Mouse (Mus musculus) bone marrow, adult 2 months (tissue): ENCODE data around the gene Msto1. TPM values are rescaled to one million over a fixed set of nuclear protein-coding genes. Genes with fewer than 3 reads are reported as not detected.

Experiments
- H3K27ac ChIP-seq: fragments of 200-500 bp; 2 replicates; pipeline ENCODE4 v1.5.1; 2012; ENCODE audit warnings: low read depth, mild to moderate bottlenecking, control low read depth, inconsistent platforms, low read length; ENCODE audit not compliant: control insufficient read depth, poor library complexity, insufficient read depth
- H3K4me1 ChIP-seq: fragments of 200-500 bp; 2 replicates; pipeline ENCODE4 v1.6.1; 2011; ENCODE audit warnings: low read length; ENCODE audit not compliant: control insufficient read depth, insufficient read depth
- H3K4me3 ChIP-seq: fragments of 200-500 bp; replicated peaks from 2 replicates; pipeline ENCODE3; 2011; ENCODE audit warnings: mild to moderate bottlenecking, low read depth, low read length, control low read depth; ENCODE audit not compliant: control insufficient read depth
- CTCF ChIP-seq: fragments of 200-500 bp; IDR thresholded peaks from 2 replicates; pipeline ENCODE4 v1.5.1; 2011; ENCODE audit warnings: low read length, control low read depth; ENCODE audit not compliant: control insufficient read depth, insufficient read depth
- POLR2A ChIP-seq: fragments of 200-500 bp; IDR thresholded peaks from 2 replicates; pipeline ENCODE4 v1.6.1; 2011; ENCODE audit warnings: low read depth, mild to moderate bottlenecking, control low read depth, low read length, borderline replicate concordance; ENCODE audit not compliant: control insufficient read depth
- WGBS: fragments of 180-500 bp; shearing (Covaris S2); methylation state at CpG from one replicate; pipeline ENCODE4 v1.1.7; 2018; 5-methylcytosine and 5-hydroxymethylcytosine counted together
- polyA plus RNA-seq: library from polyadenylated mRNA; stranded (reverse); fragments of >200 nt; gene quantifications from 2 replicates; pipeline ENCODE4 v1.2.4, GENCODE M21; 2011; ENCODE audit warnings: low replicate concordance; ENCODE audit not compliant: missing spikeins, insufficient read depth, insufficient read length

The Msto1 gene
- polyA plus RNA-seq, 1 experiment = 13.7 TPM

- TF ChIP-seq CTCF = no peak
- TF ChIP-seq POLR2A = no peak
- 90% methylated on average over 3 of the region's 3 CpGs for WGBS
- no peak overlapping the region for H3K4me3 ChIP-seq
- H3K4me1 ChIP-seq = no peaks in the 10 kb centered on the region
- no peak overlapping the region for H3K27ac ChIP-seq
Measured at GRCm38 (mm10) chr3:88862129-88862528, 51.7 kb downstream of the Msto1 start.

DNA sequence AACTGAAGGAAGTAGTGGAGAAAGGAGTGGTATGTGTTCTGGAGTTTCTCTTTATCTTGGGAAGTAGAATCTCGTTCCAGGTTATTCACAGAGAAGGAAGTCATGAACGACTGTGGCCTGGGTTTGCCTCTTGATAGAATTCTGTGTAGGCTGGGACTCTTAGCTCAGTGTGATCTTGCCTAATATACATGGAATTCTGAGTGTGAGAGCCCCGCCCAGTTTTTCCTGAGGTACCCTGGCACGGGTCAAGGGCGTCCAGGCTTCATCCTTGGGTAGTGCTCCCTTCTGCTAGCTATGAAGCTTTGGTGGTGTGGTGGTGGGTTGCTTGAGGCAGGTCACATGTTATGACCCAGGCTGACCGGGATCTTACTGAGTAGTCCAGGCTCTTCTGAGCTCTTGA lies 58.0 kb downstream of the Msto1 start:
- WGBS = 86% methylated on average over 6 of the region's 6 CpGs
- H3K4me3 ChIP-seq = no peak overlapping the region
- no peak for TF ChIP-seq POLR2A
- no peak for TF ChIP-seq CTCF
- no peaks in the 10 kb centered on the region for H3K4me1 ChIP-seq
- H3K27ac ChIP-seq = no peak overlapping the region

Other genes starting within 250 kb of the Msto1 start
- 23.2 and 37.6 TPM in 2 replicates for gene Khdc4, start 228.2 kb downstream of the Msto1 start, polyA plus RNA-seq
- 43.6 and 61.7 TPM in 2 replicates for gene Rit1, start 197.2 kb downstream of the Msto1 start, polyA plus RNA-seq
- 3.4 and 5.5 TPM in 2 replicates for gene Syt11, start 138.8 kb downstream of the Msto1 start, polyA plus RNA-seq
- gene Gon4l, start 78.8 kb downstream of the Msto1 start, polyA plus RNA-seq = 21.0 and 33.1 TPM in 2 replicates
- gene Ash1l, start 36.6 kb upstream of the Msto1 start, polyA plus RNA-seq = 9.8 and 18.8 TPM in 2 replicates
- 97.2 and 175 TPM in 2 replicates for gene Dap3, start 37.2 kb upstream of the Msto1 start, polyA plus RNA-seq
- gene Rusc1, start 179.3 kb upstream of the Msto1 start, polyA plus RNA-seq = 14.5 and 17.1 TPM in 2 replicates
- not detected in 2 replicates for gene Gm43738, start 187.1 kb upstream of the Msto1 start, polyA plus RNA-seq
- gene Fdps, start 188.0 kb upstream of the Msto1 start, polyA plus RNA-seq = 21.7 and 30.3 TPM in 2 replicates
- 14.3 and 16.0 TPM in 2 replicates for gene Pklr, start 222.1 kb upstream of the Msto1 start, polyA plus RNA-seq
- gene Hcn3, start 246.2 kb upstream of the Msto1 start, polyA plus RNA-seq = 1.6 TPM in 1 of 2 replicates, not detected in the other